Mouse (Mus musculus) small intestine, adult 2 months (tissue): ENCODE results near the gene Bub1b.

ENCODE experiments used
- CTCF ChIP-seq: fragments of 200-500 bp; IDR thresholded peaks from 2 replicates; pipeline ENCODE4 v1.5.1; 2012; ENCODE audit warnings: low read depth, mild to moderate bottlenecking, control low read depth, inconsistent platforms, low read length, moderate library complexity, mixed read lengths; ENCODE audit not compliant: insufficient replicate concordance, insufficient read length; ENCODE audit errors: extremely low read depth
- POLR2A ChIP-seq: fragments of 200-500 bp; IDR thresholded peaks from 2 replicates; pipeline ENCODE4 v1.6.1; 2012; ENCODE audit warnings: low read depth, mild to moderate bottlenecking, control low read depth, inconsistent platforms, low read length, moderate library complexity

GRCm38 (mm10) chr2:118642431-118642830 lies 44.4 kb downstream of the Bub1b start:
- TF ChIP-seq CTCF, result no peak
- TF ChIP-seq POLR2A, result no peak
